Mouse (Mus musculus) ES-Bruce4 (cell line): Measurements from ENCODE around the gene Prcd.

Source experiments
- CTCF ChIP-seq: IDR thresholded peaks from one replicate; pipeline ENCODE4 v1.8.1; 2011; ENCODE audit warnings: low read depth, low read length
- EP300 ChIP-seq: IDR thresholded peaks from 2 replicates; pipeline ENCODE4 v1.6.1; 2011; ENCODE audit warnings: low read depth, low read length; ENCODE audit not compliant: insufficient read depth
- POLR2A ChIP-seq: IDR thresholded peaks from one replicate; pipeline ENCODE4 v1.8.1; 2011; ENCODE audit warnings: low read length; ENCODE audit not compliant: insufficient read depth

- TF ChIP-seq POLR2A (no peak), CTCF (no peak), EP300 (no peak)
Measured at GRCm38 (mm10) chr11:116621258-116621704, 32.1 kb upstream of the Prcd start.
